Mouse (Mus musculus) cerebellum, postnatal 14 days (tissue): ENCODE results near the gene Olfr348.

Experiments
- DNase-seq, 2 experiments: peaks; one replicate each; pipeline ENCODE4 v3.0.0; 2021; ENCODE audit warnings: mixed read lengths in 2 of 2

Olfr348 gene

GRCm38 (mm10) chr2:36783976-36784375, at the start of gene Olfr348:
TSS of gene Olfr348 (plus strand) at chr2:36784276.
- no peak for DNase-seq

- peak in 1 of 2 experiments; percentile 2 for DNase-seq
Observed at GRCm38 (mm10) chr2:36736226-36736625, 47.9 kb upstream of the Olfr348 start.

- DNase-seq = no peak
Observed at GRCm38 (mm10) chr2:36790238-36790637, 6.2 kb downstream of the Olfr348 start, which contains the start of gene Olfr50. TSS of gene Olfr50 (plus strand) at chr2:36790538.

DNA sequence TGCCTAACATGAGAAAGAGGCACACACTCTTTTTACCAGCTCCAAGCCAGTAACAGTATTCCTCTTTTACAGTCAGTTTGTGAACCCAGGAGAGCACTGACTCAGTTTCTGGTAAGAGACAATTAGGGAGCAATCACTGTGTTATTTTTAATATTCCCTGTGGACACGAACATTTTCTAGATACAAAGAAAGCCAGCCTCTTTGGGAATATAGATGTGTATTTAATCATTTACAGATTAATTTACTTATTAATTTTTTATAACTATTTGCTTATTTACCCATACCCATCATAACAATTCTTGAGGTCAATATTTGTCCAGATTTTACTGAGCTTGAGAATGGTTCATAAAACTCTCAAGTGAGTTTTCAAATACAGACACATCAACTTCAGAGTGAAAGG, 32.9 kb downstream of the Olfr348 start, which contains the start of gene Olfr3:
Gene Olfr3 (minus strand): TSS at position 101 of the 400 bp plus-strand sequence.
- DNase-seq = no peak
